In the genomic region with DNA sequence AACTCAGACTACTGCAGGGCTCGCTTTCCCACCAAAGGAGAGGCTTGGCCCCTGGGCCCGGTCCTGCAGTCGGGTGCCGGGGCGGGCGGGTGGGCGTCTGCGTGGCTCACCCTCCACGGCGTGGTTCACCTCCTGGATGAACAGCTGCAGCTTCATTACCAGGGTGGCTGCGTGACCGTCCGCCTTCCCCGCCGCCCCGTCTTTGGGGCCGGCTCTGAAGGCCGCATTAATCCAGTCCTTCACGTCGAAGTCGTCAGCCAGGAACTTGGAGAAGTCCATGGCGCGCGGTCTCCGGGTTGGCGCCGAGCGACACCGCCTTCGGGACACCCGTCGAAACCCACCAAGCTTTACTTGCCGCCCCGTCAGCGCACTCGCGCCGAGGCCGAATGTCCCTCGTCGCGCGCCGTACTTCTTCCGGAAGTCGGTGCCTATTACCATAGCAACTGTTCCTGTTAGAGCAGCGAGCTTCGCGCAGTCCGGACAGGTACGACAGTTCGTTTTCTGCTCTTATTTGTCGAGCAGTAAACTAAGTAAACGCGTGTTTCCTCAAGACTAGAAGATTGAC, we compare ENCODE assay signal across 7 mouse cellular contexts. TPM values are rescaled to one million over a fixed set of nuclear protein-coding genes. Genes with fewer than 3 reads are reported as not detected.
DNase-seq lines count a peak whose midpoint lies in the region; ATAC-seq lines count a peak whose summit lies in the region.

A gene (minus strand): TSS at position 405 of the 565 bp plus-strand sequence.

- WGBS in intestine, embryonic 16.5 days: under 1% methylated on average over 55 of the region's 55 CpGs
- under 1% methylated on average over 55 of the region's 55 CpGs for WGBS in midbrain, embryonic 11.5 days

- no peaks in the 10 kb centered on the region for H3K9me3 ChIP-seq in intestine, embryonic 16.5 days (ENCODE audit: control insufficient read depth, low read length)
- H3K9me3 ChIP-seq in midbrain, embryonic 11.5 days (ENCODE audit: control insufficient read depth, low read length): no peaks in the 10 kb centered on the region

- H3K4me1 ChIP-seq in intestine, embryonic 16.5 days (ENCODE audit: control insufficient read depth, insufficient read depth, low read length): peaks cover 9% of the 10 kb centered on the region; the same call in 1 of the 2 replicates
- H3K4me1 ChIP-seq in midbrain, embryonic 11.5 days (ENCODE audit: control insufficient read depth, insufficient read depth, low read length): peaks cover 6% of the 10 kb centered on the region; the same call in 1 of the 2 replicates

- H3K27me3 ChIP-seq in intestine, embryonic 16.5 days (replicated peaks; ENCODE audit: control insufficient read depth, insufficient read depth, low read length): no peaks in the 10 kb centered on the region
- no peaks in the 10 kb centered on the region for H3K27me3 ChIP-seq in midbrain, embryonic 11.5 days (ENCODE audit: control insufficient read depth, insufficient read depth, low read length)

- peak; percentile 92 for ATAC-seq in intestine, embryonic 16.5 days
- ATAC-seq in midbrain, embryonic 11.5 days (ENCODE audit: low FRiP score): peak; percentile 90

- intact Hi-C loops in left cerebral cortex, postnatal 36 days (cut with DNase I): no loop called here

- peak within 1 kb of the TSS; percentile 60 for H3K4me2 ChIP-seq in intestine, embryonic 16.5 days (ENCODE audit: low read depth, low read length)
- peak within 1 kb of the TSS; percentile 56 for H3K4me2 ChIP-seq in midbrain, embryonic 11.5 days

- DNase-seq in adrenal gland, adult 8-10 months: peak; percentile 87
- DNase-seq in embryo, embryonic 9.5 days (ENCODE audit: extremely low spot score): peak; percentile 88
- peak; percentile 89 to 92 for DNase-seq in gastrocnemius, postnatal 4 days (ENCODE audit: low spot score in 2 of 2)
- DNase-seq in left cerebral cortex, postnatal 36 days (ENCODE audit: low spot score in 2 of 2): peak; percentile 92
- peak; percentile 100 for DNase-seq in midbrain, embryonic 11.5 days (ENCODE audit: low spot score, missing footprints)
- DNase-seq in skeletal muscle tissue, adult 2 months (ENCODE audit: low read depth, low spot score): peak; percentile 84

- peak within 1 kb of the TSS; percentile 86 for H3K9ac ChIP-seq in intestine, embryonic 16.5 days (ENCODE audit: low read depth, low read length)
- peak within 1 kb of the TSS; percentile 72 for H3K9ac ChIP-seq in midbrain, embryonic 11.5 days (ENCODE audit: low read length)

- H3K27ac ChIP-seq in intestine, embryonic 16.5 days (ENCODE audit: low read length): no peak within 1 kb of the TSS
- no peak within 1 kb of the TSS for H3K27ac ChIP-seq in midbrain, embryonic 11.5 days (ENCODE audit: low read depth, low read length)

- peak within 1 kb of the TSS; percentile 84 for H3K4me3 ChIP-seq in intestine, embryonic 16.5 days (ENCODE audit: low read length)
- peak within 1 kb of the TSS; percentile 76 for H3K4me3 ChIP-seq in midbrain, embryonic 11.5 days (ENCODE audit: low read depth, low read length)

- no peaks in the 10 kb centered on the region for H3K36me3 ChIP-seq in intestine, embryonic 16.5 days (ENCODE audit: control insufficient read depth, insufficient read depth, low read length)
- no peaks in the 10 kb centered on the region for H3K36me3 ChIP-seq in midbrain, embryonic 11.5 days (ENCODE audit: control insufficient read depth, insufficient read depth, low read length)

RNA-seq across cellular contexts. Expression of the gene that starts here (rescaled TPM):
- 10 to 100 TPM; 31.8 to 48.8 (median 40.1) TPM for total RNA-seq in adrenal gland, adult 8-10 months (2022)
- 10 to 100 TPM; 12.2 to 14.0 TPM for total RNA-seq in gastrocnemius, postnatal 4 days (2021)
- polyA plus RNA-seq in intestine, embryonic 16.5 days (2015; fragmentation: Nextera tagmentation; extraction: Ambion mirVana): 22.1 and 25.6 TPM in 2 replicates
- total RNA-seq in left cerebral cortex, postnatal 36 days (2021): 10 to 100 TPM; 42.5 to 44.3 TPM
- polyA plus RNA-seq in midbrain, embryonic 11.5 days (2014; fragmentation: Nextera tagmentation; extraction: Ambion mirVana): 14.5 and 19.1 TPM in 2 replicates
